Mouse (Mus musculus) liver, embryonic 15.5 days (tissue): ENCODE results near the gene Nfib. TPM values are rescaled to one million over a fixed set of nuclear protein-coding genes. Genes with fewer than 3 reads are reported as not detected.

ENCODE experiments used
- ATAC-seq: fragments of 200-750 bp; cut with Nextera tagmentation; 2 replicates; pipeline ENCODE4 v1.8.0; 2017; ENCODE audit warnings: moderate number of reproducible peaks, mild to moderate bottlenecking, moderate library complexity; ENCODE audit not compliant: insufficient read depth
- H3K27ac ChIP-seq: fragments of 300-500 bp; sonication (generic); replicated peaks from 2 replicates; pipeline ENCODE4 v1.5.1; 2015; ENCODE audit warnings: mild to moderate bottlenecking, inconsistent platforms
- H3K27me3 ChIP-seq: fragments of 300-500 bp; sonication (generic); 2 replicates; pipeline ENCODE4 v1.6.1; 2015; ENCODE audit warnings: mild to moderate bottlenecking, inconsistent platforms
- H3K36me3 ChIP-seq: fragments of 300-500 bp; sonication (generic); replicated peaks from 2 replicates; pipeline ENCODE4 v1.6.1; 2015; ENCODE audit warnings: moderate library complexity, mild to moderate bottlenecking, inconsistent platforms
- H3K4me1 ChIP-seq: fragments of 300-500 bp; sonication (generic); replicated peaks from 2 replicates; pipeline ENCODE4 v1.6.1; 2015; ENCODE audit warnings: inconsistent platforms
- H3K4me2 ChIP-seq: fragments of 300-500 bp; sonication (generic); 2 replicates; pipeline ENCODE4 v1.6.1; 2015; ENCODE audit warnings: moderate library complexity, mild to moderate bottlenecking, inconsistent platforms
- H3K4me3 ChIP-seq: fragments of 300-500 bp; sonication (generic); replicated peaks from 2 replicates; pipeline ENCODE4 v1.5.1; 2015; ENCODE audit warnings: mild to moderate bottlenecking, inconsistent platforms
- H3K9ac ChIP-seq: fragments of 300-500 bp; sonication (generic); 2 replicates; pipeline ENCODE4 v1.6.1; 2015; ENCODE audit warnings: moderate library complexity, mild to moderate bottlenecking, inconsistent platforms
- H3K9me3 ChIP-seq: fragments of 300-500 bp; sonication (generic); replicated peaks from 2 replicates; pipeline ENCODE4 v1.6.1; 2016; ENCODE audit warnings: inconsistent platforms
- WGBS: fragments of 180-500 bp; shearing (Covaris S2); methylation state at CpG from one replicate; pipeline ENCODE4 v1.1.7; 2015; ENCODE audit warnings: mixed read lengths; ENCODE audit not compliant: insufficient replicate concordance; 5-methylcytosine and 5-hydroxymethylcytosine counted together
- polyA plus RNA-seq: library from polyadenylated mRNA; unstranded; fragments of >200 nt; fragmentation: Nextera tagmentation; extraction: Ambion mirVana; gene quantifications from 2 replicates; pipeline ENCODE4 v1.2.1, GENCODE M21; 2015

Nfib gene
- polyA plus RNA-seq, 1 experiment from 2014 or later = 4.7 TPM

- Histone ChIP-seq H3K4me3 (no peak overlapping the region), H3K4me2 (peak overlapping the region; percentile 36; the same call in 1 of the 2 replicates), H3K27ac (peak overlapping the region; percentile 33; the same call in 1 of the 2 replicates), H3K9ac (no peak overlapping the region), H3K27me3 (peaks cover 84% of the 10 kb centered on the region), H3K9me3 (no peaks in the 10 kb centered on the region), H3K36me3 (no peaks in the 10 kb centered on the region), H3K4me1 (peaks cover 16% of the 10 kb centered on the region)
- WGBS = 36% methylated on average over 4 of the region's 4 CpGs
- ATAC-seq = no peak
Observed at GRCm38 (mm10) chr4:82509771-82510170, 195.8 kb downstream of the Nfib start.

- Histone ChIP-seq H3K27me3 (peaks cover 89% of the 10 kb centered on the region), H3K4me1 (peaks cover 16% of the 10 kb centered on the region), H3K36me3 (no peaks in the 10 kb centered on the region), H3K9me3 (no peaks in the 10 kb centered on the region), H3K9ac (no peak overlapping the region), H3K27ac (no peak overlapping the region), H3K4me3 (no peak overlapping the region), H3K4me2 (peak overlapping the region; percentile 36; the same call in 1 of the 2 replicates)
- no peak for ATAC-seq
- 61% methylated on average over 2 of the region's 2 CpGs for WGBS
Observed at GRCm38 (mm10) chr4:82509166-82509767, 196.3 kb downstream of the Nfib start.

GRCm38 (mm10) chr4:82508281-82508687, 197.3 kb downstream of the Nfib start:
- ATAC-seq = no peak

GRCm38 (mm10) chr4:82507541-82508280, 197.8 kb downstream of the Nfib start:
- Histone ChIP-seq H3K9me3 (no peaks in the 10 kb centered on the region), H3K4me3 (peak overlapping the region; percentile 58), H3K27me3 (peaks cover 97% of the 10 kb centered on the region), H3K4me1 (peaks cover 11% of the 10 kb centered on the region), H3K27ac (peak overlapping the region; percentile 87), H3K4me2 (peak overlapping the region; percentile 64), H3K9ac (no peak overlapping the region), H3K36me3 (no peaks in the 10 kb centered on the region)
- no peak for ATAC-seq
- WGBS = 11% methylated on average over 15 of the region's 15 CpGs

More at GRCm38 (mm10) chr4:82508281-82508687, 197.3 kb downstream of the Nfib start:
- Histone ChIP-seq H3K36me3 (no peaks in the 10 kb centered on the region), H3K4me3 (peak overlapping the region; percentile 58), H3K27ac (peak overlapping the region; percentile 87), H3K27me3 (peaks cover 97% of the 10 kb centered on the region), H3K9me3 (no peaks in the 10 kb centered on the region), H3K4me1 (peaks cover 14% of the 10 kb centered on the region), H3K9ac (no peak overlapping the region), H3K4me2 (peak overlapping the region; percentile 64)
- WGBS = 19% methylated on average over 7 of the region's 7 CpGs

- whole genome bisulfite sequencing = under 1% methylated on average over 30 of the region's 30 CpGs
- peak overlapping the region; percentile 64 for H3K4me2 ChIP-seq
- peaks cover 94% of the 10 kb centered on the region for H3K27me3 ChIP-seq
- peak overlapping the region; percentile 87 for H3K27ac ChIP-seq
- no peaks in the 10 kb centered on the region for H3K36me3 ChIP-seq
- peak overlapping the region; percentile 58 for H3K4me3 ChIP-seq
- H3K9me3 ChIP-seq = no peaks in the 10 kb centered on the region
- H3K9ac ChIP-seq = peak overlapping the region; percentile 15; the same call in 1 of the 2 replicates
- peaks cover 11% of the 10 kb centered on the region for H3K4me1 ChIP-seq
- ATAC-seq = peak; percentile 27
Observed at GRCm38 (mm10) chr4:82506731-82507331, 198.7 kb downstream of the Nfib start.

GRCm38 (mm10) chr4:82506081-82506730, 199.3 kb downstream of the Nfib start:
- H3K27ac ChIP-seq = peak overlapping the region; percentile 87
- peaks cover 7% of the 10 kb centered on the region for H3K4me1 ChIP-seq
- H3K9me3 ChIP-seq = no peaks in the 10 kb centered on the region
- H3K4me3 ChIP-seq = peak overlapping the region; percentile 58
- H3K9ac ChIP-seq = peak overlapping the region; percentile 32
- H3K27me3 ChIP-seq = peaks cover 87% of the 10 kb centered on the region
- H3K4me2 ChIP-seq = peak overlapping the region; percentile 64
- peak; percentile 73 for ATAC-seq
- H3K36me3 ChIP-seq = no peaks in the 10 kb centered on the region
- under 1% methylated on average over 35 of the region's 81 CpGs for WGBS

GRCm38 (mm10) chr4:82505121-82506031, 200.2 kb downstream of the Nfib start:
- Histone ChIP-seq H3K4me2 (peak overlapping the region; percentile 64), H3K4me3 (peak overlapping the region; percentile 58), H3K36me3 (no peaks in the 10 kb centered on the region), H3K27ac (peak overlapping the region; percentile 87), H3K27me3 (peaks cover 79% of the 10 kb centered on the region), H3K9ac (peak overlapping the region; percentile 56), H3K4me1 (peaks cover 7% of the 10 kb centered on the region), H3K9me3 (no peaks in the 10 kb centered on the region)
- ATAC-seq = peak; percentile 35
- WGBS = under 1% methylated on average over 67 of the region's 72 CpGs

- Histone ChIP-seq H3K27ac (peak overlapping the region; percentile 87), H3K9me3 (no peaks in the 10 kb centered on the region), H3K36me3 (no peaks in the 10 kb centered on the region), H3K4me3 (peak overlapping the region; percentile 58), H3K9ac (peak overlapping the region; percentile 56; the same call in 1 of the 2 replicates), H3K4me1 (peaks cover 6% of the 10 kb centered on the region), H3K27me3 (peaks cover 72% of the 10 kb centered on the region), H3K4me2 (peak overlapping the region; percentile 64)
- ATAC-seq = no peak
- under 1% methylated on average over 62 of the region's 62 CpGs for WGBS
Observed at GRCm38 (mm10) chr4:82504284-82505120, 201.0 kb downstream of the Nfib start.

- Histone ChIP-seq H3K27ac (peak overlapping the region; percentile 87), H3K9me3 (no peaks in the 10 kb centered on the region), H3K27me3 (peaks cover 67% of the 10 kb centered on the region), H3K36me3 (no peaks in the 10 kb centered on the region), H3K4me1 (peaks cover 6% of the 10 kb centered on the region), H3K4me2 (0 out of 2 replicates have a peak overlapping the region, but pooled peaks have one; percentile 64), H3K9ac (peak overlapping the region; percentile 56; the same call in 1 of the 2 replicates), H3K4me3 (peak overlapping the region; percentile 58)
- 3% methylated on average over 10 of the region's 10 CpGs for WGBS
- no peak for ATAC-seq
Observed at GRCm38 (mm10) chr4:82504015-82504283, 201.6 kb downstream of the Nfib start.
